Mouse (Mus musculus) ES-Bruce4 (cell line): ENCODE data around the gene Nt5c3b. TPM values are rescaled to one million over a fixed set of nuclear protein-coding genes. Genes with fewer than 3 reads are reported as not detected.

ENCODE experiments used
- H3K27ac ChIP-seq: 2 replicates; pipeline ENCODE4 v1.5.1; 2012; ENCODE audit warnings: low read length, inconsistent platforms; ENCODE audit not compliant: insufficient read depth
- H3K27me3 ChIP-seq: 2 replicates; pipeline ENCODE4 v1.6.1; 2012; ENCODE audit warnings: mild to moderate bottlenecking, low read length, inconsistent platforms; ENCODE audit not compliant: control insufficient read depth, poor library complexity, insufficient read depth, severe bottlenecking
- H3K36me3 ChIP-seq: 2 replicates; pipeline ENCODE4 v1.6.1; 2012; ENCODE audit warnings: inconsistent platforms, mild to moderate bottlenecking, low read length, moderate library complexity; ENCODE audit not compliant: control insufficient read depth, poor library complexity, insufficient read depth, severe bottlenecking
- H3K4me1 ChIP-seq: one replicate; pipeline ENCODE4 v1.8.1; 2011; ENCODE audit warnings: low read length; ENCODE audit not compliant: control insufficient read depth, insufficient read depth
- H3K4me3 ChIP-seq: 2 replicates; pipeline ENCODE4 v1.5.1; 2011; ENCODE audit warnings: low read depth, mild to moderate bottlenecking, low read length
- H3K9ac ChIP-seq: 2 replicates; pipeline ENCODE4 v1.6.1; 2012; ENCODE audit warnings: low read depth, mild to moderate bottlenecking, inconsistent platforms; ENCODE audit not compliant: poor library complexity, severe bottlenecking
- H3K9me3 ChIP-seq: replicated peaks from 2 replicates; pipeline ENCODE4 v1.6.1; 2012; ENCODE audit warnings: mild to moderate bottlenecking, low read length, inconsistent platforms; ENCODE audit not compliant: control insufficient read depth, poor library complexity, insufficient read depth, severe bottlenecking
- CTCF ChIP-seq: IDR thresholded peaks from one replicate; pipeline ENCODE4 v1.8.1; 2011; ENCODE audit warnings: low read depth, low read length
- EP300 ChIP-seq: IDR thresholded peaks from 2 replicates; pipeline ENCODE4 v1.6.1; 2011; ENCODE audit warnings: low read depth, low read length; ENCODE audit not compliant: insufficient read depth
- POLR2A ChIP-seq: IDR thresholded peaks from one replicate; pipeline ENCODE4 v1.8.1; 2011; ENCODE audit warnings: low read length; ENCODE audit not compliant: insufficient read depth
- polyA plus RNA-seq: library from polyadenylated mRNA; stranded (reverse); fragments of >200 nt; gene quantifications from 2 replicates; pipeline ENCODE4 v1.2.4, GENCODE M21; 2011; ENCODE audit warnings: low read depth; ENCODE audit not compliant: missing spikeins, insufficient read depth, insufficient read length

Nt5c3b gene
- polyA plus RNA-seq, 1 experiment: 44.6 TPM

DNA sequence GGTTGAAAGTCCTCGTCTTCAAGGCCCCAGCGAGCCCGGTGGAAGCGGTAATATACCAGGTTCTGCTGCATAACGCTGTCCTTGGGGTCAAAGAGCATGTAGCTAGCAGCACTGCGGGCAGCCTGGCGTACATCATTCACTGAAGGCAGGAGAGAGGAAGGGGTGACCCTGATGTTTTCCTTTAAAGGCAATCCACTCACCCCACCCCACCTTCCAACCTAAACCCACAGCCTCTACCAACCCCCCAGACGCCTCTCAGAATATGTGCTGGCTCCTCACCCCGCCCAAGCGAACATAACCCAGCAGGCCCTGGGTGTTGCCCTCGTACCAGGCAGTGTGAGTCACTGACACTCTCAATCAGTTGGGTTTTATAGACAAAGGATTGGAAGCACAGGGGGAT, 29.9 kb downstream of the Nt5c3b start:
- TF ChIP-seq CTCF (no peak), EP300 (no peak), POLR2A (no peak)
- Histone ChIP-seq H3K9me3 (no peaks in the 10 kb centered on the region), H3K36me3 (no peaks in the 10 kb centered on the region), H3K9ac (no peak overlapping the region), H3K27ac (no peak overlapping the region), H3K27me3 (no peaks in the 10 kb centered on the region), H3K4me3 (no peak overlapping the region), H3K4me1 (no peaks in the 10 kb centered on the region)

DNA sequence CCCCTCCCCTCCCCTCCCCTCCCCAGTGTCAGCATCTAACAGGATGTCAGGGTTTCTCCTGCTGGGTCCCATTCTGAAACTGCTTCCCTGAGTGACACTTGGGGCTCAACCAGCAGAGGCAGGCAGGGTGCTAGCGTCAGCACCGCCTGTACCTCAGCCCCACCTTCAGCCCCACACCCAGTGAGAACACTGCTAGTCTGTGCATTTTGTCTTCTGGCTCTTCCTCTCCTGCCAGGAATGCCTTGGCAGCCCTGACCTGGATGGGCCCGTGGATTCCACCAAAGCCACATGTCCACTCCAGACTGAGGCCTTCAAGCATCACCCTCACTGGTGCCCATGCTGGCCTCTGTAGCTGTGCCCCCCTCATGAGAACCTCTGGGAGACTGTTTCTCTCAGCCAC, 31.9 kb downstream of the Nt5c3b start:
- no peak overlapping the region for H3K4me3 ChIP-seq
- no peaks in the 10 kb centered on the region for H3K36me3 ChIP-seq
- H3K9ac ChIP-seq: no peak overlapping the region
- no peaks in the 10 kb centered on the region for H3K4me1 ChIP-seq
- H3K9me3 ChIP-seq: no peaks in the 10 kb centered on the region
- H3K27me3 ChIP-seq: no peaks in the 10 kb centered on the region
- no peak for TF ChIP-seq CTCF
- TF ChIP-seq EP300: no peak
- no peak for TF ChIP-seq POLR2A
- no peak overlapping the region for H3K27ac ChIP-seq

DNA sequence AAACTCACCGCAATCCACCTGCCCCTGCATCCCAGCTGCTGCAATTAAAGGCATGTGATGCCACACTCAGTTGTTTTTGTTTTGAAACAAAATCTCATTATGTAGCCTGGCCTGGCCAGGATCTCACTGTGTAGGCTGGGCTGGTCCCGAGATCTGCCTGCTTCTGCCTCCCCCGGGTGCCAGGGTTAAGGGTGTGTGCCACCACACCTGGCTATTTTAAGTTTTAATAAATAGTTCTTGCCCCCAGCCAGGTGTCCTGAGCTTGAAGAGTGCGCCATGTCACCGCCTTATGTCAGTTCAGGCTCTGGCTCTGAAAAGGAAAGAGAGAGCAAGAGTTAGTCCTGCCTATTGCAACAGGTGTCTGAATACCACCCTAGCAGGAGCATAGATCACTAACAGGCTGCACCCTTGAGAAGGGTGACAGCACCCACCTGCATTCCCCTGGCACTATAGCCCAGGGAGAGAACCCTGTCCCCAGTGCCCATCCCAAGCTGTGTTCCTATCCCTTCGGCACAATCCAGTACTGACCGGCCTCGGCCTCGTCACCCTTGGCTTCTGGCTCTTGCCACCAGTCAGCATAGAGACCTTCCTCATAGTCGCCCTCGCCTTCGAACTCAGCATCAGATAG, 32.7 kb downstream of the Nt5c3b start:
- no peaks in the 10 kb centered on the region for H3K36me3 ChIP-seq
- no peaks in the 10 kb centered on the region for H3K4me1 ChIP-seq
- no peaks in the 10 kb centered on the region for H3K9me3 ChIP-seq
- no peak overlapping the region for H3K4me3 ChIP-seq
- TF ChIP-seq POLR2A: no peak
- no peak for TF ChIP-seq EP300
- no peak for TF ChIP-seq CTCF
- no peak overlapping the region for H3K27ac ChIP-seq
- no peaks in the 10 kb centered on the region for H3K27me3 ChIP-seq
- H3K9ac ChIP-seq: no peak overlapping the region

DNA sequence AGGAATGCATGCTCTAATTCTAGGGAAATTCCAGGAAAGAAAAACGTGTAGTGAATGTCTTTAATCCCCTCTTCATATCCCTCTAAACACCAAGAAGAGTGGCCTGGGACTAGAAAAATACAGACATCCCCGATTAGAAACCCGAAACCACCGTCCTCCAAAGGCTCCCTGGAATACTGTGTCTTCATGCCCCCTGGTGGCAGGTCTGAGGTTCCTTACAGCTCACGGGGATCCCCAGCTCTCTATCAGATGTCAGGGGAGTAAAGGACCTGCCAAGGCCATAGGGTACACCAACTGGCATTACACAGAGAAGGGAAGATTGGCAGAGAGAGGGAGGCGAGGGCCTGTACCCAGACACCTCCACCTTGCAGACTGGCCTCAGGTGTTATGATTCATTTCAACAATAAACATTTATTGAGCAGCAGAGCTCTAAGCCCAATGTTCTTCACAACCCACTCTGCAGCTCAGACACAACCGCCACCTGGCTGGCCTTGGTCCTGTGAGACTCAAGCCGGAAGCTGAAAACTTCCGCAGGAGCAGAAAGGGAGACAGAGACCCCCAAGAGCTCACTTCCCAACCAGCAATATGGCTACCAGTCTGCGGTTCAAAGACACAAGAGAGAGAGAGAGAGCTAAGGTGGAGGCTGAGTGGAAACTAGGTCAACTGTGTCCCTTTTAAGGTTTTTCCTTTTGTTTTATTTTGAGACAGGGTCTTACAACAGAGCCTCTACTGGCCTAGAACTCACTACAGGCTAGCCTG, 33.4 kb downstream of the Nt5c3b start:
- Histone ChIP-seq H3K4me3 (no peak overlapping the region), H3K9ac (no peak overlapping the region), H3K4me1 (no peaks in the 10 kb centered on the region), H3K9me3 (no peaks in the 10 kb centered on the region), H3K27ac (no peak overlapping the region), H3K27me3 (no peaks in the 10 kb centered on the region), H3K36me3 (no peaks in the 10 kb centered on the region)
- TF ChIP-seq EP300 (no peak), CTCF (peak; percentile 75), POLR2A (no peak)

DNA sequence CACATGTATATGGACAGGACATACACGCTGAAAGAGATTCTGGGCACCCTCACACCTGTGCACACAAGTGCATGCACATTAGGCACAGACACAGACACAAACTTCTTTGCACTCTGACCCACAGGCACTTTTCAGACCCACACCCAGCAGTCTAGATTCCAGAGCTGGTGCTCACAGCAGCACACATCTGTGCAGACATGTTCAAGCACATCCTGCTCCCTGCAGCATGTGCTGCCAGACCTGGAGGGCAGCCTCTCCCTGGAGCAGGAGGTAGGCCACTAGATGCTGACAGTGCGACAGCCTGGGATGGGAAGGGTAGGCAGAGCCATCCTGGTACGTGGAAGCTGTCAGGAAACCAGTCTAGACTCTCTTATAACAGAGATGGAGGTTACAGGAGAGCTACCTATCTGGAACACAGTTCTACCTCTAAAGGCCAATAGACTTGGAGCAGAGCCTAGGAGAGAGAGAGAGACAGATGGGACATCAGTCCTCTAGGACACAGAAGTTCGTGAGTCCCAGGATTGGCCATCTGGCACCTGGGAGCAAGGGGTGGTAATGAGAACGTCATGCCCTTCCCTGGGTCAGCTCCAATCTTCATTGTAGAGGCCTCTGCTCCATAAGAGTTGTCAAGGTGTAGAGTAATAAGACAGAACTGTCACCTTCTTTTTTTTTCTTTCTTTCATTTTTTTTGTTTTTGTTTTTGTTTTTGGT, 34.5 kb downstream of the Nt5c3b start:
- TF ChIP-seq EP300: no peak
- no peak for TF ChIP-seq CTCF
- no peak for TF ChIP-seq POLR2A

GRCm38 (mm10) chr11:100406273-100406672, 35.3 kb downstream of the Nt5c3b start:
- H3K9me3 ChIP-seq: no peaks in the 10 kb centered on the region
- H3K27me3 ChIP-seq: no peaks in the 10 kb centered on the region
- no peak for TF ChIP-seq CTCF
- TF ChIP-seq EP300: no peak
- no peak for TF ChIP-seq POLR2A
- H3K4me1 ChIP-seq: no peaks in the 10 kb centered on the region
- H3K9ac ChIP-seq: no peak overlapping the region
- H3K4me3 ChIP-seq: no peak overlapping the region
- no peak overlapping the region for H3K27ac ChIP-seq
- H3K36me3 ChIP-seq: no peaks in the 10 kb centered on the region

More for the DNA sequence above, 34.5 kb downstream of the Nt5c3b start:
- Histone ChIP-seq H3K36me3 (no peaks in the 10 kb centered on the region), H3K4me1 (no peaks in the 10 kb centered on the region), H3K9ac (no peak overlapping the region), H3K27me3 (no peaks in the 10 kb centered on the region), H3K9me3 (no peaks in the 10 kb centered on the region), H3K4me3 (no peak overlapping the region), H3K27ac (no peak overlapping the region)
